Mouse (Mus musculus) bone marrow, adult 2 months (tissue): ENCODE data around the gene Xlr5a. TPM values are rescaled to one million over a fixed set of nuclear protein-coding genes. Genes with fewer than 3 reads are reported as not detected.
A peak's percentile ranks its signal among the peaks of the same experiment; 100 is the strongest.
"Not testable (repeated sequence)": the region's sequence is repeated elsewhere in the genome, so short reads cannot be mapped to it uniquely, and the experiment has no call there.

Experiments
- H3K27ac ChIP-seq: fragments of 200-500 bp; 2 replicates; pipeline ENCODE4 v1.5.1; 2012; ENCODE audit warnings: low read depth, mild to moderate bottlenecking, control low read depth, inconsistent platforms, low read length; ENCODE audit not compliant: control insufficient read depth, poor library complexity, insufficient read depth
- H3K4me1 ChIP-seq: fragments of 200-500 bp; 2 replicates; pipeline ENCODE4 v1.6.1; 2011; ENCODE audit warnings: low read length; ENCODE audit not compliant: control insufficient read depth, insufficient read depth
- H3K4me3 ChIP-seq: fragments of 200-500 bp; replicated peaks from 2 replicates; pipeline ENCODE3; 2011; ENCODE audit warnings: mild to moderate bottlenecking, low read depth, low read length, control low read depth; ENCODE audit not compliant: control insufficient read depth
- CTCF ChIP-seq: fragments of 200-500 bp; IDR thresholded peaks from 2 replicates; pipeline ENCODE4 v1.5.1; 2011; ENCODE audit warnings: low read length, control low read depth; ENCODE audit not compliant: control insufficient read depth, insufficient read depth
- POLR2A ChIP-seq: fragments of 200-500 bp; IDR thresholded peaks from 2 replicates; pipeline ENCODE4 v1.6.1; 2011; ENCODE audit warnings: low read depth, mild to moderate bottlenecking, control low read depth, low read length, borderline replicate concordance; ENCODE audit not compliant: control insufficient read depth
- whole genome bisulfite sequencing: fragments of 180-500 bp; shearing (Covaris S2); methylation state at CpG from one replicate; pipeline ENCODE4 v1.1.7; 2018; 5-methylcytosine and 5-hydroxymethylcytosine counted together
- polyA plus RNA-seq: library from polyadenylated mRNA; stranded (reverse); fragments of >200 nt; gene quantifications from 2 replicates; pipeline ENCODE4 v1.2.4, GENCODE M21; 2011; ENCODE audit warnings: low replicate concordance; ENCODE audit not compliant: missing spikeins, insufficient read depth, insufficient read length

Gene Xlr5a
- polyA plus RNA-seq = not detected in 2 replicates

DNA sequence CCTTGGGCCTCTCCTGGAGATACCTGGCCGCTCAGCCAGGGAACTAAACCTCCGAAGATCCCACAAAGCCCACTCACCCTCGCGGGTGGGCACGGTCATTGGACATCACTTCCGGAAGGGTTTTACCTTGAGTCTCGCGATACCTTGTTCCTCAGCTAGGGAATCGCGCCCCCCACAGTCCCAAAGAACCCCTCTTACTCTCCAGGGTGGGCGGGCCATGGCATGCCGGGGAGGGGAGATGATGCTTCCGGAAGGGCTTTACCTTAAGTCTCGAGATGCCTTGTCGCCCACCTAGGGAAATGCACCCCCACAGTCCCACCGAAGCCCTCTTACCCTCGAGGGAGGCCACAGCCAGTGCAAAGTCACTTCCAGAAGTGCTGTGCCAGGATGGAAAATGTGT, at the start of gene Xlr5a, which contains the start of gene Xlr5c:
Gene Xlr5a, minus strand, starts transcription at position 101 of the 400 bp plus-strand sequence.
Gene Xlr5c, minus strand, starts transcription at position 101 of the 400 bp plus-strand sequence.
- H3K27ac ChIP-seq, H3K4me1 ChIP-seq: not testable (repeated sequence)
- WGBS = 85% methylated on average over 13 of the region's 17 CpGs

DNA sequence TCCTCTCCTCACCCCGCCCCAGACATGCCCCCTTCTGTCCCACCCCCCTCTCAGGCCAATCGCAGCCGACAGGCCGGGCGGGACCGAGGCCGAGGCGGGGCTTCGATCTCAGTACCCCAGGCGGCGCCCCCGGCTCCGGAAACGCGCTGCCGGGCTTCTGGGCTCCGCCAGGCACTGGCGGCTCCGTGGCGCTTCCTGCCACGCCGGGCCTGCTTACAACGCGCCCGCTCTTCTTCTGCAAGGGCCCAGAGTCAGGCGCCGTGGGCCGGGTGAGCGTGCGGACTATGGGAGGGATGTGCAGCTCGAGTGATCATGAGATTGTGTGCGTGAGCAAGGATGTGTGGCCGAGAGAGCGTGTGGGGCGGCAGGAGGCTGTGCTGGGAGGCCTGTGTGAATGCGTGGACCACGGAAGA, 49.7 kb upstream of the Xlr5a start, which contains the start of gene Zfp275:
Gene Zfp275, plus strand, starts transcription at position 139 of the 413 bp plus-strand sequence.
- H3K27ac ChIP-seq = no peak within 1 kb of the TSS
- TF ChIP-seq CTCF = no peak
- TF ChIP-seq POLR2A = no peak; the same call in 1 of the 2 replicates
- H3K4me1 ChIP-seq = no peaks in the 10 kb centered on the region
- 16% methylated on average over 37 of the region's 37 CpGs for WGBS
- H3K4me3 ChIP-seq = peak within 1 kb of the TSS; percentile 68

More for the DNA sequence above, at the start of gene Xlr5a, which contains the start of gene Xlr5c:
- not testable (repeated sequence) for H3K4me3 ChIP-seq

DNA sequence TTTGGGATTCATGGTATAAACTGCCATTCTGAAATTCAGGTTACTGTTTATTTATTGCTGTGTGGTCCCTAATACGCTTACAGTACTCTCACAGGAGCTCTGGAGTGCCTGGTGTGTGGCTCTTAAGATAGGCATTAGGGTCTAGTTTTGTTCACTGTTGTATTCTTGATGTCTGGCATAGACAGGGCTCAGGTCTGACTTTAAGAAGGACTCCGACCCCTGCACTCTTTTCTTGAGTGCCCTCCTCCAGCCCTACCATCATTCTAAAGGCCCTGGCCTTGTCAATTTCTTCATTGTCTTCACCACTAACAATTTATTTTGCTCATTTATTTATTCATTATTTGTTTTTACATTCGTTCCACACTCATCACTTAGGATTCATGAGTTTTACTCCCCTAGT, 49.3 kb upstream of the Xlr5a start:
- TF ChIP-seq CTCF = no peak
- no peak for TF ChIP-seq POLR2A
- no peaks in the 10 kb centered on the region for H3K4me1 ChIP-seq
- H3K27ac ChIP-seq = no peak overlapping the region
- no peak overlapping the region for H3K4me3 ChIP-seq
- WGBS = 43% methylated on average over 3 of the region's 3 CpGs

DNA sequence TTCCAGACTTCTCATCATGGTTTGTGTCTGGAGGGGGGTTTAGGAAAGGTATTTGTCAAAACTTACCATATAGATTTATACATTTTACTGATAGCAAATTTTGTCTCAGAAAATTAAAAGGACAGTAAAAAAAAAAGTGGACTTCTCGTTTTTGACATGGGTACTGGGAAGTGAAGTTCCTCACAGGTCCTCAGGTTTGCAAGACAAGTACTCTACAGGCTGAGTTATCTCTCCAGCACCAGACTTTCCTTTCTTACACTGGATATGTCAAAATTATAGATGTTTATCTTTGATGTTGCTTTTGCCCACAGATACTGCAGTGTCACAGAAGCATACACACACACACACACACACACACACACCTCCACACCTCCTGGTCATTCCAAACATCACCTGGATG, 48.7 kb upstream of the Xlr5a start:
- H3K27ac ChIP-seq = no peak overlapping the region
- H3K4me3 ChIP-seq = no peak overlapping the region
- TF ChIP-seq POLR2A (no peak), CTCF (no peak)
- H3K4me1 ChIP-seq = no peaks in the 10 kb centered on the region
- 5% methylated on average over 1 of the region's 1 CpGs for WGBS

DNA sequence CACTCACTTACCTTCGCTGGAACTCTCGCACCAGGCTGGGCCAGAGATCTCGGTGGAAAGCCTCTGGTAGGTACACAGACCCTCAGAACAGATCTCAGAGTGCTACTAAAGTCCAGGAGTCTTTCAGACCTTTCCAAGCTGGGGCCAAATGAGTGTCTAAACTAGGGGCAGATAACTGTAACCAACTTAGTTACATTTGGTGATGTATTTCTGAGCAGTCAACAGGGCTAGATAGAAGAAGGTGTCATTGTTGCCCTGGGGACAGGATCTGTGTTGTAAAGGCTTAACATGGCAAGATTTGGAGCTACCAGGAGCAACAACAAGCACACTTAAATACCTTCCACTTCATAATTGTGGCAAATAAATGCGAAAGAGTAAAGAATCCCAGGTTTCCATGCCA, 44.0 kb upstream of the Xlr5a start, which contains the start of gene Gm45015:
Gene Gm45015, minus strand, starts transcription at position 101 of the 400 bp plus-strand sequence.
- no peak within 1 kb of the TSS for H3K27ac ChIP-seq
- H3K4me1 ChIP-seq = no peaks in the 10 kb centered on the region
- H3K4me3 ChIP-seq = no peak within 1 kb of the TSS
- TF ChIP-seq POLR2A (no peak), CTCF (no peak)
- WGBS = 72% methylated on average over 4 of the region's 4 CpGs

DNA sequence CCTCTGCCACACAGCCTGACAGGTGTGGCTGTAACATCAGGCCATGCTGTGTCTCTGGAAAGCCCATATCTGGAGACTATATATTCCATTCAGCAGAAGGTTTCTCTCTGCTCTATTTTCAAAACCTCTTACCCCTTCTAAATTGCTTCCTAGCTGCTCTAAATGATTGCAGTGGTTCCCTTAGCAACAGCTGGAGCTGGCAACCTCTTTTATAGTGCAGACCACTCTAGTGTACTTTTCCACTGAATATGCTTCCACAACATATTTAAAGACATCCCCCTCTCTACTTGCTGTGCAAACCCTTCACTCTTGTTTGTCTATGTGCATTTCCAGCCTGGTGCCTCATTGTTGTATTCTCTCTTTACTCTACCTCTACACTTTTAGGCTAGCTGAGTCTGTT, 40.8 kb upstream of the Xlr5a start:
- no peak overlapping the region for H3K27ac ChIP-seq
- no peak for TF ChIP-seq POLR2A
- no peak for TF ChIP-seq CTCF
- H3K4me1 ChIP-seq = no peaks in the 10 kb centered on the region
- no peak overlapping the region for H3K4me3 ChIP-seq

DNA sequence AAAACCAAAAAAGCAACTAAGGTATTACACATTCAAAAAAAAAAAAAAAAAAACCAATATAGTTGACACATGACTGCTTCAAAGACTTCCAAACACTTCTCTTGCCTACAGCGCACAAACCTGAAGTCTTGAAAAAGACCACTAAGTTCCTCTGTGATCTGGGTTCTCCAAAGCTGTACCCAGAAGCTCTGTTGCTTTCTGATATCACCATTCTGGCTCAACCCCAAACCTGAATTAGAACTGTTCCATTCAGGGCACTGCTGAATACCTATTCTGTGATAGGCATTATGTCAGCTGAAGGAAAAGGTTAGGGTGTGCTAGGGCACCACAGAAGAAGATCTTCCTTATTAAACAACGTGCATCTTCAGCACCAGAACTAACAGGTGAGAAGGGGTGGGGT, 34.4 kb upstream of the Xlr5a start:
- Histone ChIP-seq H3K4me1 (no peaks in the 10 kb centered on the region), H3K4me3 (no peak overlapping the region), H3K27ac (no peak overlapping the region)
- no peak for TF ChIP-seq CTCF
- TF ChIP-seq POLR2A = no peak
- WGBS = 51% methylated on average over 2 of the region's 2 CpGs

DNA sequence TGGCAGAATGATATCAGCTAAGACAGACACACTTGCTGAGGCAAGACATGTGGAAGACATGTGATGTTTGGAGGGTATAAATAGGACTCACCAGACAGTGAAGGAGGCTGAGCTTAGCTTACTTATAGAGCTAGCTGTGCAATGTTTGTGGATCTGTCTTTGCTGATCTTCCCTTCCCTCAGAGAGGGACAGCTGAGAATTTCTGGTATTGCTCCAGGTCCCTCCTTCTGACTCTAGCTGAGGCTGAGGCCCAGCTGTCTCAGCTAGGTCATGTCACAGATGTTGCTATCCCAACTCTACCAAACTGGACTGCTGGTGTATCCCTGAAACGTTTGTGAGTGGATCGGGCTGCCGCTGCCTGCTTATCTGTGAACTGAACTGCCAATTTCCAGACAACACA, 28.3 kb upstream of the Xlr5a start:
- Histone ChIP-seq H3K4me3 (no peak overlapping the region), H3K4me1 (no peaks in the 10 kb centered on the region), H3K27ac (no peak overlapping the region)
- WGBS = 79% methylated on average over 3 of the region's 3 CpGs
- TF ChIP-seq POLR2A = no peak
- no peak for TF ChIP-seq CTCF

DNA sequence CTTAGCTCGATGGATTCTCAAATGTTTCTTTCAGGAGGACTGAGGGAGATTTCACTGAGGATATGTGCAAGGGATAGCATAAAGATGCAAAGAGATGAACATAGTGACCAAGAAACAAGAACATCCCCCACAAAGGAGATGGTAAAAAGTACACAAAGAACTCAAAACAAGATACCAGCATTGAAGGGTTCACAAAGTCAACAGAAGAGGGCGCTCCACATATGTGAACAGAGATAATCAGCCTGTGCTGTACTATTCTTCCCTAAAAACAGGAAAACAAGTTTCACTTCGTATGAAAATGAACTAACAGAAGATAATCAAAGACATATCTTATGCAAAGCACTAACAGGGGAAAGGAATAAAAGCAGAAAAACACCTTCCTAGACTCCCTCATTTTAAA, 19.7 kb upstream of the Xlr5a start:
- 32% methylated on average over 3 of the region's 3 CpGs for WGBS
- TF ChIP-seq CTCF = no peak
- TF ChIP-seq POLR2A = no peak
- Histone ChIP-seq H3K4me1 (no peaks in the 10 kb centered on the region), H3K4me3 (no peak overlapping the region), H3K27ac (no peak overlapping the region)

DNA sequence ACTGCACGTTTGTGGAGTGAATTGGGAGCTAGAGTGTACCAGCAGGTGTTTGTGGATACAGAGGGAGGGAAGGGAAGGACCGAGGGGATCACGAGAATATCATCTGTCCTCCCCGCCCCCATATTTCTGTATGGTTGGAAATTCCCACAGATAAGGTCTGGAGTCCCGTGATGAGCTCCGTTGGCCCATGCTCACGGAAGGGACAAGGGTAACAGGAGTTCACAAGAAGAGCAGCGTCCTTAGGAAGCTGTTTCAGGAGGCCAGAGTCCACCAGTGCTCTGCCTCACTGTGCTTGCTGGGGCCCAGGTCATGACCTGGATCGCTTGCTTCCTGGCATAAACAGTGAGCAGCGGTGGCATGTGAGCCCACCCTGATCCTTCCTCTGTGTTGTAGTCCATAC, 3.0 kb upstream of the Xlr5a start:
- WGBS = 73% methylated on average over 8 of the region's 10 CpGs
- H3K4me1 ChIP-seq, H3K27ac ChIP-seq, H3K4me3 ChIP-seq: not testable (repeated sequence)

DNA sequence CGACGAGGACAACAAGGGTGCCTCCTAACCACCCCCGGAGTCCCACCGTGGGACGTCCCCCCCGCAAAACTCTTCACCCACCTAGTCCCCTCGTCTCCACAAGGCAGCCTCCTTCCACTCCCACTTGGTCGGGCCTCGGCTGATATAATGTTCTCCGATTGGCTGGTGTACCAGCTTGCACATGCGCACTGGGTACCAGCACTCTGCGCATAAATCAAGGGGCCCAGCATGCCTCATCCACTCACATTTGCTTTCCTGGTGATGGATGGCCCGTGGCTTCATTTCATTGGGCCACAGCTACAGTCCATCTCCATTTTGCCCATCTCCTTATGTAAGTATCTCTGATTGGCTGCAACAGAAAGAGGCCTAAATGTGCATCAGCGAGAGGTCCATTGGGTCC, 27.5 kb downstream of the Xlr5a start, which contains the start of gene Xlr3c:
Gene Xlr3c, minus strand, starts transcription at position 121 of the 400 bp plus-strand sequence.
- not testable (repeated sequence) for H3K4me1 ChIP-seq, H3K4me3 ChIP-seq, H3K27ac ChIP-seq
- 83% methylated on average over 14 of the region's 14 CpGs for WGBS

DNA sequence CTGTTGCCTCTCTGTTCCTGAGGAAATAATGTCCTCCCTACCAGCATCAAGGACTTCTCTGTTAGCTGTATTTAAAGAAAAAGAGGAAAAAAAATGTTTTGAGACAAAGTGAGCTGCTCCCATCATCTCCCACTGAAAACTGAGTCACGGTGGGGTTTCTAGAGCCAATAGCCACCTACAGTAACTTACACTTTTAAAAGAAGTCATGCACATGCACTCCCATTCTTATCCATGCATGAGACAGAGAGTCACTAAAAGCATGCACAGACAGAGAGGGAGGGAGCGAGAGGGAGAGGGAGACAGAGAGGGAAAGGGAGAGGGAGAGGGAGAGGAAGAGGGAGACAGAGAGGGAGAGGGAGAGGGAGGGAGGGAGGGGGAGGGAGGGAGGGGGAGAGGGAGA, 30.3 kb downstream of the Xlr5a start:
- H3K27ac ChIP-seq, H3K4me1 ChIP-seq, H3K4me3 ChIP-seq: not testable (repeated sequence)
- WGBS = 70% methylated on average over 1 of the region's 2 CpGs

DNA sequence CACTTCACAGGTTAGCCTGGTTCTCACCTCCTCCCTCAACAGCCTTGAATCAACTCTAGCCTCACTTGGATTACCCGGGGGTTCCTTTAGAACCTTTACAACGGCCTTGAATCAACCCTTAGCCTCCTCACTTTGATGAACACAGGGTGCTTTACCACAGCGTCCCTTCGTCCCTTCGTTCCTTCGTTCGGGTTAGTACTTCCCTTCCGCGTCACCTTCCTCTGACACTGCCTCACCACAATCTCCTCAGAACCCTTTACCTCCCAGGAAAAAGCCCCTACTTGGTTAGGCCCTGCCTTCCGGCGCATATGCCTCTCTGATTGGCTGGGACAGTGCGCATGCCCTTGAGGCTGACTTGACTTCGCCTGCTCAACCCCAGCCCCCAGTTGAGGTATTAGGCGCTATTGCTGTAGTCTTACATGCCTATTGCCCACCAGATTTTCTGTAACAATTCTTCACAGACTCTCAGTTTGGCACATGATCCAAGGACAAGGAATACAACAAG, 49.9 kb downstream of the Xlr5a start, which contains the start of gene Xlr4c:
Gene Xlr4c, minus strand, starts transcription at position 310 of the 505 bp plus-strand sequence.
- not testable (repeated sequence) for H3K27ac ChIP-seq, H3K4me1 ChIP-seq, H3K4me3 ChIP-seq
- WGBS = 49% methylated on average over 14 of the region's 14 CpGs
